Mouse (Mus musculus) limb, embryonic 12.5 days (tissue): ENCODE measurements at regions not wholly inside any gene's neighbourhood (a gene's known extent, or its start where the extent isn't known, plus 50 kb on each side); places are given as distances from the start of the nearest gene placed in this dataset.

ENCODE experiments used
- ATAC-seq: fragments of 200-750 bp; cut with Nextera tagmentation; 2 replicates; pipeline ENCODE4 v1.8.0; 2017; ENCODE audit warnings: low read depth, moderate TSS enrichment; ENCODE audit not compliant: insufficient number of reproducible peaks, insufficient read depth, low FRiP score, low TSS enrichment
- H3K27ac ChIP-seq: fragments of 300-500 bp; sonication (generic); 2 replicates; pipeline ENCODE4 v1.5.1; 2016; ENCODE audit warnings: mild to moderate bottlenecking, moderate library complexity
- H3K27me3 ChIP-seq: fragments of 300-500 bp; sonication (generic); 2 replicates; pipeline ENCODE4 v1.6.1; 2016; ENCODE audit warnings: mild to moderate bottlenecking, moderate library complexity
- H3K36me3 ChIP-seq: fragments of 300-500 bp; sonication (generic); 2 replicates; pipeline ENCODE4 v1.6.1; 2016; ENCODE audit warnings: mild to moderate bottlenecking, moderate library complexity
- H3K4me1 ChIP-seq: fragments of 300-500 bp; sonication (generic); replicated peaks from 2 replicates; pipeline ENCODE4 v1.6.1; 2016
- H3K4me2 ChIP-seq: fragments of 300-500 bp; sonication (generic); 2 replicates; pipeline ENCODE4 v1.6.1; 2016; ENCODE audit warnings: mild to moderate bottlenecking, moderate library complexity
- H3K4me3 ChIP-seq: fragments of 300-500 bp; sonication (generic); replicated peaks from 2 replicates; pipeline ENCODE4 v1.5.1; 2016; ENCODE audit warnings: mild to moderate bottlenecking
- H3K9ac ChIP-seq: fragments of 300-500 bp; sonication (generic); replicated peaks from 2 replicates; pipeline ENCODE4 v1.6.1; 2016; ENCODE audit warnings: mild to moderate bottlenecking, moderate library complexity
- H3K9me3 ChIP-seq: fragments of 300-500 bp; sonication (generic); 2 replicates; pipeline ENCODE4 v1.6.1; 2016; ENCODE audit warnings: mild to moderate bottlenecking, moderate library complexity
- WGBS: fragments of 180-500 bp; shearing (Covaris S2); methylation state at CpG from one replicate; pipeline ENCODE4 v1.1.7; 2016; 5-methylcytosine and 5-hydroxymethylcytosine counted together

GRCm38 (mm10) chr9:115481176-115481575 is 171.0 kb upstream of the Stt3b start:
- no peaks in the 10 kb centered on the region for H3K4me1 ChIP-seq
- H3K27ac ChIP-seq, result no peak overlapping the region
- H3K4me2 ChIP-seq, result no peak overlapping the region
- no peak overlapping the region for H3K4me3 ChIP-seq
- H3K9ac ChIP-seq, result no peak overlapping the region
- H3K9me3 ChIP-seq, result no peaks in the 10 kb centered on the region
- WGBS, result 77% methylated on average over 5 of the region's 5 CpGs
- no peaks in the 10 kb centered on the region for H3K36me3 ChIP-seq
- no peaks in the 10 kb centered on the region for H3K27me3 ChIP-seq
- ATAC-seq, result no peak

GRCm38 (mm10) chr9:115483024-115483423 is 172.8 kb upstream of the Stt3b start:
- Histone ChIP-seq H3K9ac (no peak overlapping the region), H3K9me3 (no peaks in the 10 kb centered on the region), H3K27ac (no peak overlapping the region), H3K36me3 (no peaks in the 10 kb centered on the region), H3K4me1 (no peaks in the 10 kb centered on the region), H3K4me2 (no peak overlapping the region), H3K27me3 (no peaks in the 10 kb centered on the region), H3K4me3 (no peak overlapping the region)
- ATAC-seq, result no peak
- 81% methylated on average over 7 of the region's 7 CpGs for WGBS

- Histone ChIP-seq H3K4me3 (no peak overlapping the region), H3K27ac (no peak overlapping the region), H3K36me3 (no peaks in the 10 kb centered on the region), H3K9ac (no peak overlapping the region), H3K27me3 (no peaks in the 10 kb centered on the region), H3K9me3 (no peaks in the 10 kb centered on the region), H3K4me2 (no peak overlapping the region), H3K4me1 (no peaks in the 10 kb centered on the region)
- no peak for ATAC-seq
- WGBS, result 66% methylated on average over 2 of the region's 2 CpGs
Observed at GRCm38 (mm10) chr9:115483721-115484120, 173.5 kb upstream of the Stt3b start.

- ATAC-seq, result no peak
- Histone ChIP-seq H3K4me2 (no peak overlapping the region), H3K4me1 (no peaks in the 10 kb centered on the region), H3K9me3 (no peaks in the 10 kb centered on the region), H3K27me3 (no peaks in the 10 kb centered on the region), H3K9ac (no peak overlapping the region), H3K4me3 (no peak overlapping the region), H3K36me3 (no peaks in the 10 kb centered on the region), H3K27ac (no peak overlapping the region)
- 90% methylated on average over 1 of the region's 1 CpGs for WGBS
Observed at GRCm38 (mm10) chr9:115484408-115484807, 174.2 kb upstream of the Stt3b start.

GRCm38 (mm10) chr9:115485219-115485618 is 175.0 kb upstream of the Stt3b start:
- Histone ChIP-seq H3K9me3 (no peaks in the 10 kb centered on the region), H3K9ac (no peak overlapping the region), H3K27ac (no peak overlapping the region), H3K4me3 (no peak overlapping the region), H3K4me2 (no peak overlapping the region), H3K27me3 (no peaks in the 10 kb centered on the region), H3K36me3 (no peaks in the 10 kb centered on the region), H3K4me1 (no peaks in the 10 kb centered on the region)
- 92% methylated on average over 4 of the region's 4 CpGs for WGBS
- no peak for ATAC-seq

GRCm38 (mm10) chr9:115487175-115487760 is 177.0 kb upstream of the Stt3b start:
- no peaks in the 10 kb centered on the region for H3K4me1 ChIP-seq
- H3K4me2 ChIP-seq, result no peak overlapping the region
- H3K4me3 ChIP-seq, result no peak overlapping the region
- no peak overlapping the region for H3K27ac ChIP-seq
- ATAC-seq, result no peak
- H3K9me3 ChIP-seq, result no peaks in the 10 kb centered on the region
- H3K27me3 ChIP-seq, result no peaks in the 10 kb centered on the region
- no peak overlapping the region for H3K9ac ChIP-seq
- WGBS, result 90% methylated on average over 5 of the region's 5 CpGs
- no peaks in the 10 kb centered on the region for H3K36me3 ChIP-seq

- Histone ChIP-seq H3K4me3 (no peak overlapping the region), H3K4me1 (no peaks in the 10 kb centered on the region), H3K27ac (no peak overlapping the region), H3K4me2 (no peak overlapping the region), H3K36me3 (no peaks in the 10 kb centered on the region), H3K9ac (no peak overlapping the region), H3K27me3 (no peaks in the 10 kb centered on the region), H3K9me3 (no peaks in the 10 kb centered on the region)
- 84% methylated on average over 9 of the region's 9 CpGs for WGBS
- no peak for ATAC-seq
Observed at GRCm38 (mm10) chr9:115488913-115489809, 178.9 kb upstream of the Stt3b start.

GRCm38 (mm10) chr9:115492431-115493171 is 182.4 kb upstream of the Stt3b start:
- WGBS, result 87% methylated on average over 6 of the region's 6 CpGs
- no peaks in the 10 kb centered on the region for H3K9me3 ChIP-seq
- H3K27ac ChIP-seq, result no peak overlapping the region
- no peak overlapping the region for H3K9ac ChIP-seq
- no peak for ATAC-seq
- H3K4me2 ChIP-seq, result no peak overlapping the region
- H3K27me3 ChIP-seq, result no peaks in the 10 kb centered on the region
- no peaks in the 10 kb centered on the region for H3K36me3 ChIP-seq
- H3K4me1 ChIP-seq, result no peaks in the 10 kb centered on the region
- H3K4me3 ChIP-seq, result no peak overlapping the region

- Histone ChIP-seq H3K36me3 (no peaks in the 10 kb centered on the region), H3K9me3 (no peaks in the 10 kb centered on the region), H3K4me1 (no peaks in the 10 kb centered on the region), H3K4me2 (no peak overlapping the region), H3K9ac (no peak overlapping the region), H3K4me3 (no peak overlapping the region), H3K27me3 (no peaks in the 10 kb centered on the region), H3K27ac (no peak overlapping the region)
- no peak for ATAC-seq
- WGBS, result 90% methylated on average over 2 of the region's 2 CpGs
Observed at GRCm38 (mm10) chr9:115493765-115494164, 183.5 kb upstream of the Stt3b start.

GRCm38 (mm10) chr9:115499536-115499935 is 189.3 kb upstream of the Stt3b start:
- Histone ChIP-seq H3K9ac (no peak overlapping the region), H3K9me3 (no peaks in the 10 kb centered on the region), H3K27me3 (no peaks in the 10 kb centered on the region), H3K36me3 (no peaks in the 10 kb centered on the region), H3K27ac (no peak overlapping the region), H3K4me2 (no peak overlapping the region), H3K4me3 (no peak overlapping the region), H3K4me1 (no peaks in the 10 kb centered on the region)
- WGBS, result 63% methylated on average over 3 of the region's 3 CpGs
- no peak for ATAC-seq

GRCm38 (mm10) chr9:115504789-115505188 is 194.6 kb upstream of the Stt3b start:
- ATAC-seq, result no peak
- Histone ChIP-seq H3K27ac (no peak overlapping the region), H3K4me3 (no peak overlapping the region), H3K4me2 (no peak overlapping the region), H3K36me3 (no peaks in the 10 kb centered on the region), H3K27me3 (no peaks in the 10 kb centered on the region), H3K9ac (no peak overlapping the region), H3K4me1 (peaks cover 8% of the 10 kb centered on the region), H3K9me3 (0 out of 2 replicates have a peak, but pooled peaks cover under 1% of the 10 kb centered on the region)
- WGBS, result 45% methylated on average over 2 of the region's 2 CpGs
